Mouse (Mus musculus) MEL (cell line): ENCODE data around the gene Pde1a. TPM values are rescaled to one million over a fixed set of nuclear protein-coding genes. Genes with fewer than 3 reads are reported as not detected.

Source experiments
- DNase-seq: peaks from one replicate; pipeline ENCODE4 v3.0.0; 2011; ENCODE audit warnings: low read depth, low spot score
- H3K27ac ChIP-seq: 2 replicates; pipeline ENCODE4 v1.5.1; 2012; ENCODE audit warnings: low read depth, mild to moderate bottlenecking, control low read depth, low read length, moderate library complexity; ENCODE audit not compliant: control insufficient read depth
- H3K27me3 ChIP-seq, 2 experiments: fragments of 150-350 bp in 1 of 2; sonication (generic) in 1 of 2; 2 replicates each; pipeline ENCODE4 v1.6.1; 2012; ENCODE audit warnings: low read length in 2 of 2, mild to moderate bottlenecking in 2 of 2, improper control_type of control experiment in 1 of 2, moderate library complexity in 1 of 2; ENCODE audit not compliant: insufficient read depth in 2 of 2, control insufficient read depth in 1 of 2
- H3K36me3 ChIP-seq, 2 experiments: 2 replicates each; pipeline ENCODE4 v1.6.1; 2012 to 2014; ENCODE audit warnings: low read length in 2 of 2, improper control_type of control experiment in 1 of 2, inconsistent platforms in 1 of 2, mild to moderate bottlenecking in 1 of 2; ENCODE audit not compliant: insufficient read depth in 2 of 2, control insufficient read depth in 1 of 2
- H3K4me1 ChIP-seq, 2 experiments: fragments of 150-350 bp in 1 of 2; sonication (generic) in 1 of 2; 2 replicates each; pipeline ENCODE4 v1.6.1; 2012; ENCODE audit warnings: low read length in 2 of 2, improper control_type of control experiment in 1 of 2, mild to moderate bottlenecking in 1 of 2; ENCODE audit not compliant: insufficient read depth in 2 of 2, control insufficient read depth in 1 of 2
- H3K4me3 ChIP-seq, 2 experiments: fragments of 150-350 bp in 1 of 2; sonication (generic) in 1 of 2; 2 replicates each; pipeline ENCODE4 v1.5.1; 2012; ENCODE audit warnings: low read depth in 2 of 2, low read length in 2 of 2, mild to moderate bottlenecking in 2 of 2, moderate library complexity in 2 of 2, control low read depth in 1 of 2, improper control_type of control experiment in 1 of 2; ENCODE audit not compliant: control insufficient read depth in 1 of 2, insufficient read depth in 1 of 2
- H3K79me2 ChIP-seq: 2 replicates; pipeline ENCODE4 v1.6.1; 2012; ENCODE audit warnings: mild to moderate bottlenecking, low read length, moderate library complexity; ENCODE audit not compliant: control insufficient read depth, poor library complexity, insufficient read depth
- H3K9ac ChIP-seq: 2 replicates; pipeline ENCODE4 v1.6.1; 2012; ENCODE audit warnings: low read depth, mild to moderate bottlenecking, control low read depth, low read length, moderate library complexity; ENCODE audit not compliant: control insufficient read depth, poor library complexity, severe bottlenecking
- H3K9me3 ChIP-seq: fragments of 150-350 bp; sonication (generic); replicated peaks from 2 replicates; pipeline ENCODE4 v1.6.1; 2012; ENCODE audit warnings: mild to moderate bottlenecking, low read length, improper control_type of control experiment, moderate library complexity; ENCODE audit not compliant: insufficient read depth
- BHLHE40 ChIP-seq: IDR thresholded peaks from 2 replicates; pipeline ENCODE4 v1.6.1; 2012; ENCODE audit warnings: low read depth, mild to moderate bottlenecking, inconsistent platforms, low read length, improper control_type of control experiment, borderline replicate concordance
- GABPA ChIP-seq: IDR thresholded peaks from 2 replicates; pipeline ENCODE4 v1.6.1; 2012; ENCODE audit warnings: low read depth, mild to moderate bottlenecking, inconsistent platforms, low read length, improper control_type of control experiment, moderate library complexity
- GATA1 ChIP-seq: IDR thresholded peaks from 2 replicates; pipeline ENCODE4 v1.6.1; 2011; ENCODE audit warnings: low read depth, low read length, improper control_type of control experiment
- KAT2A ChIP-seq: conservative IDR thresholded peaks from 2 replicates; pipeline ENCODE4 v1.6.1; 2012; ENCODE audit warnings: low read depth, low read length, improper control_type of control experiment, inconsistent platforms
- MAX ChIP-seq: IDR thresholded peaks from 2 replicates; pipeline ENCODE4 v1.6.1; 2011; ENCODE audit warnings: low read length, improper control_type of control experiment
- MEF2A ChIP-seq: IDR thresholded peaks from 2 replicates; pipeline ENCODE4 v1.6.1; 2014; ENCODE audit warnings: low read depth, mild to moderate bottlenecking, inconsistent platforms, low read length, improper control_type of control experiment; ENCODE audit not compliant: poor library complexity, insufficient replicate concordance, severe bottlenecking; ENCODE audit errors: extremely low read depth
- MXI1 ChIP-seq: IDR thresholded peaks from 2 replicates; pipeline ENCODE4 v1.6.1; 2011; ENCODE audit warnings: mild to moderate bottlenecking, low read depth, low read length, improper control_type of control experiment
- MYB ChIP-seq: IDR thresholded peaks from 2 replicates; pipeline ENCODE4 v1.6.1; 2011; ENCODE audit warnings: mild to moderate bottlenecking, low read depth, low read length, improper control_type of control experiment
- MYC ChIP-seq: IDR thresholded peaks from 2 replicates; pipeline ENCODE4 v1.6.1; 2011; ENCODE audit warnings: low read depth, mild to moderate bottlenecking, low read length, improper control_type of control experiment, moderate library complexity
- NELFE ChIP-seq: IDR thresholded peaks from 2 replicates; pipeline ENCODE4 v1.6.1; 2011; ENCODE audit warnings: low read depth, low read length, improper control_type of control experiment
- POLR2A ChIP-seq, 2 experiments: IDR thresholded peaks; 2 replicates each; pipeline ENCODE4 v1.6.1; 2011 to 2012; ENCODE audit warnings: low read length in 2 of 2, mild to moderate bottlenecking in 2 of 2, control low read depth in 1 of 2, improper control_type of control experiment in 1 of 2, low read depth in 1 of 2, moderate library complexity in 1 of 2; ENCODE audit not compliant: control insufficient read depth in 1 of 2, insufficient read depth in 1 of 2, poor library complexity in 1 of 2
- POLR2AphosphoS5 ChIP-seq: IDR thresholded peaks from 2 replicates; pipeline ENCODE4 v1.6.1; 2012; ENCODE audit warnings: low read depth, borderline replicate concordance, mild to moderate bottlenecking, inconsistent platforms, low read length, moderate library complexity, mixed read lengths
- RCOR1 ChIP-seq: IDR thresholded peaks from 2 replicates; pipeline ENCODE4 v1.6.1; 2012; ENCODE audit warnings: low read depth, mild to moderate bottlenecking, inconsistent platforms, low read length, improper control_type of control experiment
- USF1 ChIP-seq: IDR thresholded peaks from 2 replicates; pipeline ENCODE4 v1.6.1; 2014; ENCODE audit warnings: low read depth, mild to moderate bottlenecking, inconsistent platforms, low read length, improper control_type of control experiment, moderate library complexity
- polyA plus RNA-seq, 2 experiments: library from polyadenylated mRNA; stranded (reverse) in 1 of 2; unstranded in 1 of 2; fragments of >175 nt in 1 of 2; fragments of >200 nt in 1 of 2; gene quantifications; 2 replicates each; pipeline versions ENCODE4 v1.2.1 to v1.2.4; 2012; ENCODE audit warnings: low replicate concordance in 2 of 2, low read depth in 1 of 2; ENCODE audit not compliant: insufficient read length in 2 of 2, insufficient read depth in 1 of 2, missing spikeins in 1 of 2
- total RNA-seq: library from RNA; depleted of rRNA; stranded (reverse); fragments of 300-350 nt; gene quantifications from 2 replicates; pipeline ENCODE4 v1.2.3, GENCODE M21; 2012

Gene Pde1a
- total and polyA plus RNA-seq, 3 experiments, result not detected

- no peaks in the 10 kb centered on the region for H3K79me2 ChIP-seq
- H3K27ac ChIP-seq, result no peak overlapping the region
- no peak for TF ChIP-seq GABPA
- no peak for TF ChIP-seq POLR2A (IDR thresholded peaks at IDR 0.05; ENCODE audit: control insufficient read depth in 1 of 2, insufficient read depth in 1 of 2, low read depth in 1 of 2, low read length in 2 of 2, poor library complexity in 1 of 2)
- DNase-seq, result no peak
- no peaks in the 10 kb centered on the region for H3K9me3 ChIP-seq
- no peaks in the 10 kb centered on the region for H3K27me3 ChIP-seq
- H3K36me3 ChIP-seq, result no peaks in the 10 kb centered on the region
- no peak overlapping the region for H3K9ac ChIP-seq
- no peaks in the 10 kb centered on the region for H3K4me1 ChIP-seq
- no peak overlapping the region for H3K4me3 ChIP-seq
These were observed 130.8 kb downstream of the Pde1a start for GRCm38 (mm10) chr2:79998460-79998859.

GRCm38 (mm10) chr2:79991642-79992041, 137.6 kb downstream of the Pde1a start:
- Histone ChIP-seq H3K27me3 (peaks cover 0 to 3% of the 10 kb centered on the region in 2 experiments; a peak in 3 of 4 replicates), H3K27ac (no peak overlapping the region), H3K9ac (no peak overlapping the region), H3K4me3 (no peak overlapping the region), H3K79me2 (no peaks in the 10 kb centered on the region), H3K9me3 (no peaks in the 10 kb centered on the region), H3K4me1 (no peaks in the 10 kb centered on the region), H3K36me3 (no peaks in the 10 kb centered on the region)
- TF ChIP-seq POLR2AphosphoS5, result no peak
- TF ChIP-seq MEF2A, result no peak
- TF ChIP-seq USF1, result no peak
- TF ChIP-seq NELFE, result no peak
- no peak for TF ChIP-seq RCOR1
- no peak for DNase-seq

DNA sequence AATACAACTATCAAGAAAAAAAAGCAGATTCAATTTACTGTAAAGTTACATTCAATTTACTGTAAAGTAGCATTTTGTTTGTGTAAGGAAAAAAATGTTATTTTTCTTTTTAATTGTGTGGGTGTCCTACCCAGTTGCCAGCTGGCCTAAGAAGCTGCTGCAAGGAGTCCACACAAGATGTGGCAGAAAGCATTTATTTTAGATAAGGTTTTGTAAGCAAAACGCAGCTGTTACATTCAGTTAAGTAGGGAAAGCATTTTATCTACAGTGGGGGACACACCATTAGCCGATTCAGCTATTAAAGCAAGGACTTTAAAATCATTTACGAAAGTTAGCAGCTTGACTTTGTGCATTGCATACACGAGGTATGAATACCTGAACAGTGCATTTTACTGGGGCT, 145.5 kb downstream of the Pde1a start:
- no peak overlapping the region for H3K27ac ChIP-seq
- no peak overlapping the region for H3K9ac ChIP-seq

More for the DNA sequence above, 145.5 kb downstream of the Pde1a start:
- Histone ChIP-seq H3K27me3 (no peaks in the 10 kb centered on the region; a peak in 2 of 4 replicates), H3K4me3 (no peak overlapping the region), H3K79me2 (no peaks in the 10 kb centered on the region), H3K9me3 (no peaks in the 10 kb centered on the region), H3K4me1 (no peaks in the 10 kb centered on the region), H3K36me3 (no peaks in the 10 kb centered on the region)
- TF ChIP-seq BHLHE40, result no peak
- TF ChIP-seq MYC, result no peak
- TF ChIP-seq GATA1, result no peak
- TF ChIP-seq KAT2A, result no peak
- no peak for TF ChIP-seq RCOR1
- no peak for TF ChIP-seq MXI1
- TF ChIP-seq MYB, result no peak
- TF ChIP-seq MAX, result no peak
- DNase-seq, result no peak
